Mouse (Mus musculus) urinary bladder, postnatal 14 days (tissue): ENCODE measurements around the gene Gm4303.
"Not testable (repeated sequence)": the region's sequence is repeated elsewhere in the genome, so short reads cannot be mapped to it uniquely, and the experiment has no call there.

Source experiments
- DNase-seq: peaks from one replicate; pipeline ENCODE4 v3.0.0; 2021; ENCODE audit warnings: low spot score

Gm4303 gene

GRCm38 (mm10) chr10:100345672-100346071 is at the start of gene Gm4303:
Gene Gm4303 (plus strand): TSS chr10:100345972.
- DNase-seq = not testable (repeated sequence)

DNA sequence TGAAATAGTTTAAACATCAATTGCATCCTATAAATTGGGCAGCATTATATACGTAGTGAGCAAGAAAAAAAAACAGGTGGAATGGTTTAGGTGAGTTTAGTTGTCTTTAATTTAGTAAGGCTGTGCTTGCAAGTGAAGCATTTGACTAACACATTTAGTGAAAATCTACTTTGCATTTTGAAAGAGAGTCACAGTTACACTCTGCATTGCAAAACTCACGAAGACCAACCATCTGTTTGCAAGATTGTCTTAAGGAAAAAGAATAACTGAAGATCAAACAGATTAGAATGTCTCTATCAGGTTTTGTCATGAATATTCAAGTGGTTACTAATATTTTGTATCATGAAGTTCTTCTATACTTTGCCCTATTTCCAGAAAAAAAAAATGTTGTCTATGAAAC is 49.7 kb upstream of the Gm4303 start:
- no peak for DNase-seq

DNA sequence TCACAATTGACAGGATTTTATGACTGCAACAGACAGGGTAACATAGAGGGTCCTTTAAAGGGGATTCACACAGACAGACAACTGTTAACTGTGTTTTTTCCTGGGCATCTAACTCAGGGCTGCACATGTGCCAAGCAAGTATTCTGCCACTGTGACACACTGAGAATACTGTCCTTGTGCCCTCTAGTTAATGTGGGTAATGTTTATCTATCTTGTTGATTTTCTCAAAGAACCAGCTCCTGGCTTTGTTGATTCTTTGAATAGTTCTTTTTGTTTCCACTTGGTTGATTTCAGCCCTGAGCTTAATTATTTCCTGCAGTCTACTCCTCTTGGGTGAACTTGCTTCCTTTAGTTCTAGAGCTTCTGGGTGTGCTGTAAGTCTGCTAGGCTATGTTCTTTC is 45.7 kb upstream of the Gm4303 start:
- DNase-seq = not testable (repeated sequence)

DNA sequence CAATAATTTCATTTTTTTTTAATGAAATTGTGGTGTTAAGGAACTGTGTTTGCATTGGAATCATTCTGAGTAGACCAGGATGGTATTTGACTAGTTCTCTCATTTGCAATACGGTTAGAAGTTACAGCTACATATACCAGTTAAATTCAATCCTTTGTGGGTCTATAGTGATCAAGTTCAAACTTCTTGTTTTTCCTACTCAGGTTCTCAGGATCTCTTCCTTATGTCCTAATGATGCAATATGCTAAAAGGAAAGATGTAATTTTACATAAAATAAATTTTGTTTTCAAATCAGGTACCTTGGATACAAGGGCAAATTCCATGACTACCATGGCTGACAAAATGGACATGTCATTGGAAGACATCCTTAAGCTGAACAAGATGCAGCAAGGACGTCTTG is 10.4 kb upstream of the Gm4303 start, which contains the start of gene Gm4301:
Gm4301 (plus strand) TSS at position 301 of the 400 bp plus-strand sequence.
- DNase-seq = not testable (repeated sequence)

GRCm38 (mm10) chr10:100340536-100340935 is 5.2 kb upstream of the Gm4303 start, which contains the start of gene Gm4302:
Gene Gm4302 (plus strand): TSS chr10:100340836.
- not testable (repeated sequence) for DNase-seq

- not testable (repeated sequence) for DNase-seq
These were observed 5.0 kb downstream of the Gm4303 start, which contains the start of gene Gm4305 for GRCm38 (mm10) chr10:100350793-100351192. Gene Gm4305 (plus strand): TSS chr10:100351093.

DNA sequence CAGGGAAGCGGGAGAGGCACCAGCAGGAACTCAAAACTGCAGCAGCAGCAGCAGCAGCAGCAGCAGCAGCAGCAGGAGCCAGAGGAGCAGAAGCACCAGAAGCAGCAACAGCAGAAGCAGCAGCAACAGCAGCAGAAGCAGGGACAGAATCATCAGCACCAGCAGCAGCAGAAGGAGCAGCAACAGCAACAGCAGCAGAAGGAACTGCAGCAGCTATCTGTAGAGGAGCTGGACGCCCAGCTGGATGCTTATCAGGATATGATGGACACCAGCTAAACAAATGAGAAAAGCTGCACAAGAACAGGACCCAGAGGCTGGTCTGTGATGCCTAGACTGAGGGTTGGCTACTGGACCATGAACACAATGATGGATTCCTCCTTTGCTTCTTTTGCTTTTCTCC is 11.1 kb downstream of the Gm4303 start:
- not testable (repeated sequence) for DNase-seq

- DNase-seq = not testable (repeated sequence)
These were observed 15.3 kb downstream of the Gm4303 start, which contains the start of gene Gm4307 for GRCm38 (mm10) chr10:100361038-100361437. Gene Gm4307 (plus strand): TSS chr10:100361338.

DNA sequence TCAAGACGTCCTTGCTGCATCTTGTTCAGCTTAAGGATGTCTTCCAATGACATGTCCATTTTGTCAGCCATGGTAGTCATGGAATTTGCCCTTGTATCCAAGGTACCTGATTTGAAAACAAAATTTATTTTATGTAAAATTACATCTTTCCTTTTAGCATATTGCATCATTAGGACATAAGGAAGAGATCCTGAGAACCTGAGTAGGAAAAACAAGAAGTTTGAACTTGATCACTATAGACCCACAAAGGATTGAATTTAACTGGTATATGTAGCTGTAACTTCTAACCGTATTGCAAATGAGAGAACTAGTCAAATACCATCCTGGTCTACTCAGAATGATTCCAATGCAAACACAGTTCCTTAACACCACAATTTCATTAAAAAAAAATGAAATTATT is 36.7 kb downstream of the Gm4303 start, which contains the start of gene Gm4312:
Gm4312 (minus strand) TSS at position 101 of the 400 bp plus-strand sequence.
- not testable (repeated sequence) for DNase-seq
